Mouse (Mus musculus) cerebellum, postnatal 36 days (tissue): ENCODE measurements around the gene Npas2.
A peak's percentile ranks its signal among the peaks of the same experiment; 100 is the strongest.

Experiments
- DNase-seq, 2 experiments: peaks; one replicate each; pipeline ENCODE4 v3.0.0; 2021 to 2022; ENCODE audit warnings: mixed read lengths in 2 of 2

Gene Npas2

DNA sequence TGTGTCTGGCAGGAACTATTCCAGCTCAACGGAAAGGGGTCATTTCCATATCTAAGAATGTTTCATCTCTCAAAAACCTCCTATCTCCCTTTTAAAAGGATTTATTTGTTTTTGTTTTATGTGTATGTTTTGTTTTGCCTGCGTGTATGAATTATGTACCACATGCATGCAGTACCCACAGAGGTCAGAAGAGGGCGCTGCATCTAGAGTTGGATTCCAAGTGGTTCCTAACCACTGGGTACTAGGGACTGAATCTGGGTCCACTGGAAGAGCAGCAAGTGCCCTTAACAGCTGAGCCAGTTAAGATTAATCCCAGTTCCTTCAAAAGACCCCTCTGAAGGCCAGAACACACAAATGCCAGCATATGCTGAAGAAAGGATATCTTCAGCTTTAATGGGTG lies 24.1 kb downstream of the Npas2 start:
- no peak for DNase-seq

DNA sequence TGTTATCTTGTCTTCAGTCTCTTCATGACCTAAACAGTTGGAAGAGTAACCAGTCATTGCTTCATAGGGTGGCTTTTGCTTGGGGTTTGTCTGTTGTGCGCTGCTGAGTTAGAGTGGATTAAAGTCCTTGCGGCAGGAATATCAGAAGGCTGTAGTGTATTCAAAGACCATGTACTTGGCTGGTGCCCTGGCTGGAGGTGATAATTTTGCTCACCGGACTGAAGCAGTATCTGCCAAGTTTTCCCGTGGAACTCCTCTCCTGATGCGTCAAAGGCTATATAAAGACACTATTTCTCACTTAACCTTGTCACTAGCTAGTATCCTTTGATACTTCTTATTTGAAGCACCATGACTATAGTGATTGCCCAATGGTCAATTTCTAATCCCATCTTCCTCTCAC lies 34.9 kb downstream of the Npas2 start:
- DNase-seq = no peak

- no peak for DNase-seq
These were observed 36.5 kb downstream of the Npas2 start for GRCm38 (mm10) chr1:39230021-39230420.

DNA sequence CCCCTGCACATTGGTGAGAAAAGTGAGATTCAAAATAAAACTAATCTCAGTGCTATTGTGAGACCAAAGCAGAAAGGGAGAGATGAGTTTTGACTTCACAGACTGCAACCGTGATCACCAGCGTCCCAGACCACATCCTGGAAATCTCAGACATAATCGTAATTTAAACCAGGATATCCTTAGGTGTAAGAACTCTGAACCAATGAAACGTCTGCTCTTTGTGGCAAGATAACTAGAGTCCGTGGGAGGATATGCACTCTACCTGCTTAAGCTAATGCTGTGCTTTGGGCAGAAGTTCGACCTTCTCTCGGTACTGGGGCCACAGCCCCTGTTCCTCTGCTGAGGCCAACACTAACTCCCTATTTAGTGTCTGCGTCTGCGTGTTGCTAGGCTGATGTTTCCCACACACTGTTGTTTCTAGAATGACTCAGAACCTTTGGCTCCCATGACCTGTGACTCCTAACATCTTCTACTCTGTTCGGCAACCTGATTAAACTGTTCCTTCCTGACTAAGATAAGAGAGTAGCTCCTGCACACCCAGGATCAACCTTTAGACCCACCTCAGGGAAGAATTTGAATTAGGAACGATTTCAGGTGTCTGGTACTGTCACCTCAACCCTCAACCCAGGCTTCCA lies 41.4 kb downstream of the Npas2 start:
- DNase-seq = no peak

DNA sequence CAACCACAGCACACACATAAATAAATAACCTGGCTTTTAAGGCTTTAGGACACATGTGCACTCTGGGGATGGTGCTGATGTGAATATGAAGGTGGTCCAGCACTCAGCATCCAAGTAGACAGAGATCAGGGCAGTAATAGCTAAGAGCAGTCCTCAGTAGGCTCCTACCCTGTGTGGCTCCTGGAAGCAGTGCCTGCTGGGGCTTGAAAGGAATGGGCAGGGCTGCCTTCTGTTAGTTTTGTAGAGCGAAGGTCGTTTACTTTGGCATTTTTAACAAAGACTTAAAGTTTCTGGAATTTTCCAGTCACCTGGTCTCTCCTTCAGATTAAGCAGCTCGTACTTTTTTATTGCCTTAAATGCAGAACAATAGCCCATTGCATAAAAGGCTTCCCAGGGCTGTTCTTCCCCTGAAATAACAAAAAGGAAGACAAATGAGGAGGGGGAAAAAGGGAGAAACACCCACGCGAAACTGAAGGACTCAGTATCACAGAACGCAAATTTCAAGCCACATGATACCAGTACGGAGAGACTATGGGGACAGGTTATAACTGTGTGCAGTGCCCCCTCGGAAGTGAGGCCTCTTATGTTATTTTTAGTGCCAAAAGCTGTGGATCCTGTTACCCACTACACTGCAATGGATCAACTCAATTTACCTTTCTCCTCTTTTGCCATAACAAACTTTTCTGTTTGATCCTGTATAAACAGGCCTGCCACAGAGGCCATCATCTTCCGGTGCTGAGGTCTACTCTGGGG lies 44.1 kb downstream of the Npas2 start:
- DNase-seq = no peak

DNA sequence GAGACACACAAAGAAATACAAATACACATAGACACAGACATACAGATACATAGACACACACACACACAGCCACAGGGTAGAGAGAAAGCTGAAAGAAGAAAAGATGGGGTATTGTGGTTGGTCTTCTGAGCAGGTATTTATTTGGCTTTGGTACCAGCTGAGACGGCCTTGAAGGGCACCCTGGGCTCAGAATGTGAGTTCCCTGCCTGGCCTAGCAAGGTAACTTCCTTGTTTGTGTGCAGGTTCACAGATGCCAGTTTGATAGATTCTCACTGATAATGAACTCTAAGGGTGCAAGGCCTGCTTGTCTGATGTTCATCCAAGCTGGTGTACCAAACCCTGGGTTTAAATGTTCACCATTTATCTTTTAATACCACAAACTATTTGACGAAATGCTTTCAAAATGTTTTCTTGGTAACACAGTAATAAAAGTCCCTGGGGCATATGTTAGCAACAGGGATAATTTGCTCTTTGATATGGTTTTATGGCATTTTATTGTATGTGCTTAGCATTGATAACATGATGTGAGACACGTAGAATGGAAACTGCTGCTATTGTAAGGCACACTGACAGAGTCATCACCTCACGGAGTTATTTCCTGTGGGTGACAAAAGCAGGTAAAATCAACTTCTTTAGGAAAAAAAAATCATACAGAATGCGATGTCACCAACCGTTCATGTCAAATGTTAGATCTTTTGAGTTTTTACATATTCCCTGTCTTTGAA lies 47.5 kb downstream of the Npas2 start:
- no peak for DNase-seq

DNA sequence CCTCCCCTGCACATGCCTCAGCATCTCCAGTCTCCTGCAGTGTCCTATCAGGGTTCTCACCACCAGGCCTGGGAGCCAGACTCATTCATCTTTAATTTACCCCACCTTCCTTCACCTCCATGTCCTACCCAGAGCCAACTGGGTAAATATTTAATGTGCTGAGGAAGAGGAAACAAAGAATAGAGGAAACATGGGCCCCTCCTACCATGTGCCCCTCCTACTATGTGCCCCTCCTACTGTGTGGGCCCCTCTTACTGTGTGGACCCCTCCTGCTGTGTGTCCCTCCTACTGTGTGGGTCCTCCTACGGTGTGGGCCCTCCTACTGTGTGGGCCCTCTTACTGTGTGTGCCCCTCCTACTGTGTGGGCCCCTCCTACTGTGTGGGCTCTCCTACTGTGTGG lies 51.2 kb downstream of the Npas2 start:
- no peak for DNase-seq

GRCm38 (mm10) chr1:39251679-39252078 lies 58.1 kb downstream of the Npas2 start:
- DNase-seq = no peak

- DNase-seq = peak; percentile 34 to 38
These were observed 60.2 kb downstream of the Npas2 start for GRCm38 (mm10) chr1:39253771-39254170.

DNA sequence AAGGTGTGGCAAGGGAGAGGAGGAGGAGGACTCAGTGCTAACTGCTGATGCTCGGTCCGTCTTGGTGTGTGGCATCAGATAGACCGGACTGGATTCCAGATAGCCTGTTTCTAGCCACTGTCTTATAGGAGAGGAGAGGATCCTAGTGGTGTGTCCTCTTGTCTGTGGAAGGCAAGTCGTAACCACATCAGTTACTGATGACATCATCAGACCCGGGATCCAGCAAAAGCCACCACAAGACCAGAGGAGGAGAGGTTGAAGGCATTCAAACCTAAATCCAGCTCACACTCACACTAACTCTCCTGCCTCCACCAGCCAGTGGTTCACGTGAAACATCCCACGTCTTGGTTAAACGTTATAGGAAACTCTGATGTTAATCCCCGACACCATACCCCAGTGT lies 62.5 kb downstream of the Npas2 start:
- DNase-seq = no peak

GRCm38 (mm10) chr1:39256513-39257330 lies 63.2 kb downstream of the Npas2 start:
- no peak for DNase-seq

GRCm38 (mm10) chr1:39257331-39257594 lies 63.7 kb downstream of the Npas2 start:
- no peak for DNase-seq

GRCm38 (mm10) chr1:39259668-39260067 lies 66.1 kb downstream of the Npas2 start:
- DNase-seq = no peak

DNA sequence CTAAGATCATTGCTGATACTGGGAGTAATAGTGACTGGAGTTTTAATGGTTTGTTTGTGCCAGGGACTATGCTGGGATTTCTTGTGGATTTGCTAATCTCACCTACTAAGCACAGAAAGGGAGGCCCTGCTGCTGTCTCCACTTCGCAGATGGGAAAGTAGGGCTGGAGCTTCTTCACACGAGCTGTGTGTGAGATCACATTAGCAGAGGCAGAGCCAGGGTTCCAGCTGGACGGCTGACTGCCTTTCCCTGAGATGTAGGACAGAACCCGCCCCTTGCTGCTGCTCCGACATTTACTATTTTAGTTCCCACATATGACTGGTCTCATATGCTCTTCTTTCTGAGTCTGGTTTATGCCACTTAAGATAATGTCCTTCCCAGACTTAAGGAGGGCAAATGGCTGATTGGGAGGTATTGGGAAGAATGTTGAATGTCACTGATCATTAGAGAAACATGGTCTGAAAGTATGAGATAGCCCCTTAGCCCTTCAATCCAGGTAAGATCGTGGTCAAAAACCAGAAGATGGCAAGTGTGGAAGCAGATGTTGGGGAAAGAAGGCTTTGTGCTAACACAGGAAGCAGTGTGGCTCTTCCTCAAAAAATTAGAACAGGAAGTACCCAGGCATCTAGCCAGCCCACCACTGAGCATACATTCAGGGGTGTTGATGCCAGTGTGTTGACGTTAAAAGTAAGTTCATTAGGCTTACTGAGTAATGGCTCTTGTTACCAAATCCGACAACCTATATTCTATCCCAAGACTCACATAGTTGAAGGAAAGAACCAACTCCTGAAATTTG lies 66.8 kb downstream of the Npas2 start:
- DNase-seq = no peak

GRCm38 (mm10) chr1:39266843-39267512 lies 73.4 kb downstream of the Npas2 start:
- DNase-seq = no peak

- DNase-seq = no peak
These were observed 79.4 kb downstream of the Npas2 start for GRCm38 (mm10) chr1:39272976-39273375.

GRCm38 (mm10) chr1:39280391-39280790 lies 86.9 kb downstream of the Npas2 start:
- peak; percentile 23 to 43 for DNase-seq

- DNase-seq = peak; percentile 18 to 22
These were observed 87.7 kb downstream of the Npas2 start for GRCm38 (mm10) chr1:39280989-39281875.

DNA sequence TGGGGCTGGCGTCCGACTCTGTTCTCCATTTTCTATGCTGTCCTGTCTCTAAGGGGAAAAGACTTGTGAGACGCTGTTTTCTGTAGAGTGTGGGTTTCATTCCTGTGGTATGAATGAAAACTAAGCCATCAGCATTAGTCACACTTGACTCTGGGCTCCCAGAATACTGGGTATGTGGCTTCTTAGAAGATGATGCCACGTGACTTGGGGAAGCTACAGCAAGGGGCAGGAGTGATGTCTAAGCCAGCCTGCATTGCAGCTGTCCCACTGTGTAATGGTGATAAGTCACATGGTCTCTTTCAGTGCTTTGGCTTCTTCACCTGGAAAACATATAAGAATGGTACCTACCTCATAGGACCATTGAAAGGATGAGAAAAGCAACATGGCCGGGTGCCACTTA lies 88.4 kb downstream of the Npas2 start:
- DNase-seq = no peak

DNA sequence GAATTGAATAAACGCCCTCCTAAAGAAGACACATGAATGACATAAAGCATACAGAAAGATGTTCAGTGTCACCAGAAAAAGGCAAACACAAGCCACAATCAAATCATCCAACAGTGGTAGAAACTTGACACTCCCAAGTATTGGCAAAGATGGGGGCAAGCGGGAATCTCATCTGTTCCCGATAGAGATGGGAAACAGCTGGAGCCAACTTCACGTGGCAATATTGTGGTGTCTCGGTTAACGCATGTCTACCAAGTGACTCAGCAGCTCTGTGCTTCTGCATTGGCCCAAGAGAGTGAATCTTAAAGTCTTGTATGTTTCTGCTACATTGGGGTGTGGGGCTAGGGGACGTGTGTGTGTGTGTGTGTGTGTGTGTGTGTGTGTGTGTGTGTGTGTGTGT lies 89.8 kb downstream of the Npas2 start:
- no peak for DNase-seq

DNA sequence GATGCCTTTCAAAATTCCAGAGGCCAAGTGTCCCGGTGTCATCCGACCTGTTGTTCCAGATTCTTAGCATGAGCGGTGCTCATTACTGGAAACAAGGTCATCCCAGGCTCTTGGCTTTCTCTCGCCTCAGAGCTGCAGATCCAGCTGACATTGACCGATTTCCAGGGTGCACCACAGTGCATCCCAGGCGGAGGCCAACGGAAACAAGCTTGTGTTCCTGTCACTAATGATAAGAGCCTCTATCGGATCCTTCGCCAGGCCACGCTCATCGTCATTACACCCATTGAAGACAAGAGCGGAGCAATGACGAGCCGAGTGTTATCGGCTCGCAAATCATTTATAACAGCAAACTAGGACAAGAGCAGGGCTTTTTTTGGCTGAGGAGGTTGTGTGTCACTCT lies 91.3 kb downstream of the Npas2 start:
- DNase-seq = peak in 1 of 2 experiments; percentile 14
